Mouse (Mus musculus): ENCODE data around the gene Olfr1034. TPM values are rescaled to one million over a fixed set of nuclear protein-coding genes. Genes with fewer than 3 reads are reported as not detected.
"Not testable (repeated sequence)": the region's sequence is repeated elsewhere in the genome, so short reads cannot be mapped to it uniquely, and the experiment has no call there.

Gene Olfr1034
- not detected for total RNA-seq (2022)

- DNase-seq (ENCODE audit: low spot score in 2 of 2), result no peak
Observed at GRCm38 (mm10) chr2:86045561-86045960, at the start of gene Olfr1034. Olfr1034 (plus strand) TSS chr2:86045861.

- DNase-seq (ENCODE audit: low spot score in 2 of 2), result no peak
Observed at GRCm38 (mm10) chr2:86005240-86005639, 40.4 kb upstream of the Olfr1034 start, which contains the start of gene Olfr1032. Olfr1032 (plus strand) TSS chr2:86005540.

- DNase-seq (ENCODE audit: low spot score in 2 of 2), result not testable (repeated sequence)
Observed at GRCm38 (mm10) chr2:86020406-86020805, 25.3 kb upstream of the Olfr1034 start, which contains the start of gene Olfr1033. Olfr1033 (plus strand) TSS chr2:86020633.

- not testable (repeated sequence) for DNase-seq (ENCODE audit: low spot score in 2 of 2)
Observed at GRCm38 (mm10) chr2:86021518-86021917, 24.1 kb upstream of the Olfr1034 start.

- not testable (repeated sequence) for DNase-seq (ENCODE audit: low spot score in 2 of 2)
Observed at GRCm38 (mm10) chr2:86050777-86051176, 5.1 kb downstream of the Olfr1034 start.

- DNase-seq (ENCODE audit: low spot score in 2 of 2), result not testable (repeated sequence)
Observed at GRCm38 (mm10) chr2:86063766-86064165, 18.1 kb downstream of the Olfr1034 start.

DNA sequence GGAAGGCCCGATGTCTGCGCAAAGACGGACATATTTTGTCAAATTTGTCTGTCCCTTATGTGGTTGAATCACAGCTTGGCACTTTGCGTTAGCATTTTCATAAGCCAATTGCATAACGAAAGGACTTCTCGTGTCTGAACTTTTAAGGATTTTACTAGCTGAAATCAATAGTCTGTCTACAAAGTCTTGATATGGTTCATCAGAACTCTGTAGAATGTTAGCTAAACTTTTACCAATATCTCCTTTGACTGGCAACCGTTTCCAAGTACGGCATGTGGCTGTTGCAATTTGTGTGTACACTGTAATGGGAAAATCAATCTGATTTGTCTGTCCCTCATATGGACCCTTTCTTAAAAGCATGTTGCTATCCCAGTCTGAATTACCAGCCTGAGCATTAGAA, 24.5 kb downstream of the Olfr1034 start:
- DNase-seq (ENCODE audit: low spot score in 2 of 2), result no peak

DNA sequence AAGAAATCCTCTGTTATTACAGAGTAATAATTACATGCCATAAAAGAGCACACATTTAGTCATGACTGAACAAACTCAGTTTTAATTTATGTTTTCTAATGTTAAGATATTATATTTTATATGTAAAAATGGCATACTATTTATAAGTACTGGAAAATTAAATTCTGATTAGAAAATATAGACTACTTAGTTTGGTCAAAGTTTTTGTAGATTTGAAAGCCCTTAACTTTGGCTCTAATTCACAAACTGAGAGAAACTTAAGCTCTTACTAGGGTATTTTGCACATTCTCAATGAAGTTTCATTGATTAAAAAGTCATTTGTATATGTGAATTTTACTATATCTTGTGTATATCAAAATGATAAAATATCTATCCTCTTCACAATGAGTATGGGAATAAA, 28.0 kb downstream of the Olfr1034 start, which contains the start of gene Olfr1036:
TSS of gene Olfr1036 (plus strand) at position 301 of the 400 bp plus-strand sequence.
- not testable (repeated sequence) for DNase-seq (ENCODE audit: low spot score in 2 of 2)

DNA sequence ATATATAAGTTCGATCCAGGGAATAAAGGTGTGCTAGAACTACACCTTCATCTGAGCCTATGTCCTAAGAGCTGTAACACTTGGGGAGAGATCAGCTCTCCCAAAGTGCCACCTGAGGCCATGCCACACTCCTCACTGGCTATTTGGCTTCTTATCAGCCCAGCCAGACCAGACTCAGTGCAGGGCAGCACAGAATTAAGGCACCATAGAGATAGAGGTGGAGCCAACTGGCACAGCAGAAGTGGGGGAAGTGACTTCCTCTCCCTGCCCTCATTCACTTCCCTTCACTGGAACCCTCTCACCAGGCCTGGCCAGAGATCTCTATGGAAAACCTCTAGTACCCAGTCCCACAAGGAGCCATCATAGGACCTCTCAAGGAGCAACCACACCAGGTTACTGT, 34.8 kb downstream of the Olfr1034 start:
- not testable (repeated sequence) for DNase-seq (ENCODE audit: low spot score in 2 of 2)

DNA sequence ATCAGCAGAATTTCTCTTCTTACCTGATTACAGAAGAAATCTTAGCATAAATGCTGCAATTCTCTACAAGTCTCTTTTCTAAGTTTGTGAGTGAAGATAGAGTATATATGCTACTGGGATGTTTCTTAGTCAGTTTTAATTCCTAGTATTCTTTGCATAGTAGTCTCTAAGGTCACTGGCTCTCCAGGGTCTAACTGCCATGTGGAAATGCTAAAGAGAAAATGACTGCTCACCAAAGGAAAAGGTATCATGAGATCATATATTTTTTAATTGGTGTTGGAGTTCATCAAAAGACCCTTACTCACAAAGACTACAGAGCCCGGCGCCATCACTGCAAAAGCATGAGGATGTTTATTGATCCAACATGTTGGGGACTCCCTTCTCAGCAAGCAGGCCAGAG, 41.6 kb downstream of the Olfr1034 start, which contains the start of gene Olfr1037:
TSS of gene Olfr1037 (minus strand) at position 101 of the 400 bp plus-strand sequence.
- DNase-seq (ENCODE audit: low spot score in 2 of 2), result no peak

Other genes with a start within 250 kb of the Olfr1034 start
- not detected for gene Olfr1016, start 243.3 kb upstream of the Olfr1034 start, total RNA-seq (2022)
- not detected for gene Olfr1018, start 227.4 kb upstream of the Olfr1034 start, total RNA-seq (2022)
- gene Olfr1019, start 200.4 kb upstream of the Olfr1034 start, total RNA-seq (2022), result not detected
- not detected for gene Olfr1020, start 198.8 kb upstream of the Olfr1034 start, total RNA-seq (2022)
- gene Olfr1022, start 177.3 kb upstream of the Olfr1034 start, total RNA-seq (2022), result not detected
- gene Olfr1023, start 160.2 kb upstream of the Olfr1034 start, total RNA-seq (2022), result not detected
- not detected for gene Olfr1024, start 140.8 kb upstream of the Olfr1034 start, total RNA-seq (2022)
- gene Olfr1025-ps1, start 130.7 kb upstream of the Olfr1034 start, total RNA-seq (2022), result not detected
- gene Olfr1026, start 124.3 kb upstream of the Olfr1034 start, total RNA-seq (2022), result not detected
- under 1 TPM in 2 of 4 experiments, not detected in 2; 0.09 to 0.11 TPM for gene Olfr1028, start 95.4 kb upstream of the Olfr1034 start, total RNA-seq (2022)
- under 1 TPM in 1 of 4 experiments, not detected in 3; 0.18 TPM for gene Olfr1029, start 72.0 kb upstream of the Olfr1034 start, total RNA-seq (2022)
- not detected for gene Olfr1030, start 66.6 kb upstream of the Olfr1034 start, total RNA-seq (2022)
- gene Olfr1031, start 55.6 kb upstream of the Olfr1034 start, total RNA-seq (2022), result not detected
- gene Olfr1032, start 40.3 kb upstream of the Olfr1034 start, total RNA-seq (2022), result not detected
- gene Olfr1033, start 25.2 kb upstream of the Olfr1034 start, total RNA-seq (2022), result not detected
- not detected for gene Olfr1036, start 28.1 kb downstream of the Olfr1034 start, total RNA-seq (2022)
- gene Olfr1037, start 41.5 kb downstream of the Olfr1034 start, total RNA-seq (2022), result not detected
- not detected for gene Olfr1039, start 90.1 kb downstream of the Olfr1034 start, total RNA-seq (2022)
- gene Olfr1040, start 100.9 kb downstream of the Olfr1034 start, total RNA-seq (2022), result not detected
- gene Olfr1042, start 116.0 kb downstream of the Olfr1034 start, total RNA-seq (2022), result not detected
- gene Olfr1043, start 121.7 kb downstream of the Olfr1034 start, total RNA-seq (2022), result not detected
- not detected for gene Olfr1044, start 132.0 kb downstream of the Olfr1034 start, total RNA-seq (2022)
- gene Olfr52, start 139.8 kb downstream of the Olfr1034 start, total RNA-seq (2022), result not detected
- gene Olfr1045, start 157.1 kb downstream of the Olfr1034 start, total RNA-seq (2022), result not detected
- gene Olfr1046, start 173.5 kb downstream of the Olfr1034 start, total RNA-seq (2022), result not detected
- gene Olfr1047, start 185.5 kb downstream of the Olfr1034 start, total RNA-seq (2022), result not detected
- gene Olfr1048, start 194.4 kb downstream of the Olfr1034 start, total RNA-seq (2022), result not detected
- not detected for gene Olfr1049, start 212.5 kb downstream of the Olfr1034 start, total RNA-seq (2022)
- not detected for gene Olfr1051, start 233.2 kb downstream of the Olfr1034 start, total RNA-seq (2022)
- gene Olfr1052, start 246.6 kb downstream of the Olfr1034 start, total RNA-seq (2022), result not detected